Mouse (Mus musculus) lung, postnatal 0 days (tissue): ENCODE results near the gene 1700019D03Rik.

Experiments
- CTCF ChIP-seq: IDR thresholded peaks from 2 replicates; pipeline ENCODE4 v1.5.1; 2016; ENCODE audit warnings: antibody characterized with exemption, mild to moderate bottlenecking
- EP300 ChIP-seq: IDR thresholded peaks from 2 replicates; pipeline ENCODE4 v1.6.1; 2016; ENCODE audit warnings: antibody characterized with exemption, mild to moderate bottlenecking, control low read depth

- TF ChIP-seq CTCF = no peak
- TF ChIP-seq EP300 = no peak
Measured at GRCm38 (mm10) chr1:52971881-52972503, 48.0 kb downstream of the 1700019D03Rik start.
